Mouse (Mus musculus) forebrain, embryonic 12.5 days (tissue): ENCODE results near the gene Nme7. TPM values are rescaled to one million over a fixed set of nuclear protein-coding genes. Genes with fewer than 3 reads are reported as not detected.

Experiments used
- ATAC-seq: fragments of 200-750 bp; cut with Nextera tagmentation; 2 replicates; pipeline ENCODE4 v1.8.0; 2017; ENCODE audit warnings: moderate TSS enrichment; ENCODE audit not compliant: low FRiP score
- H3K27ac ChIP-seq: fragments of 300-500 bp; sonication (generic); 2 replicates; pipeline ENCODE4 v1.5.1; 2016; ENCODE audit warnings: mild to moderate bottlenecking
- H3K27me3 ChIP-seq: fragments of 300-500 bp; sonication (generic); 2 replicates; pipeline ENCODE4 v1.6.1; 2016; ENCODE audit warnings: mild to moderate bottlenecking
- H3K36me3 ChIP-seq: fragments of 300-500 bp; sonication (generic); replicated peaks from 2 replicates; pipeline ENCODE4 v1.6.1; 2016; ENCODE audit warnings: mild to moderate bottlenecking
- H3K4me1 ChIP-seq: fragments of 300-500 bp; sonication (generic); 2 replicates; pipeline ENCODE4 v1.6.1; 2016
- H3K4me2 ChIP-seq: fragments of 300-500 bp; sonication (generic); 2 replicates; pipeline ENCODE4 v1.6.1; 2016; ENCODE audit warnings: mild to moderate bottlenecking, moderate library complexity
- H3K4me3 ChIP-seq: fragments of 300-500 bp; sonication (generic); replicated peaks from 2 replicates; pipeline ENCODE4 v1.5.1; 2016; ENCODE audit warnings: mild to moderate bottlenecking
- H3K9ac ChIP-seq: fragments of 300-500 bp; sonication (generic); 2 replicates; pipeline ENCODE4 v1.6.1; 2016; ENCODE audit warnings: mild to moderate bottlenecking
- H3K9me3 ChIP-seq: fragments of 300-500 bp; sonication (generic); 2 replicates; pipeline ENCODE4 v1.6.1; 2016
- WGBS: fragments of 180-500 bp; shearing (Covaris S2); methylation state at CpG from one replicate; pipeline ENCODE4 v1.1.7; 2016; 5-methylcytosine and 5-hydroxymethylcytosine counted together
- polyA plus RNA-seq: library from polyadenylated mRNA; unstranded; fragments of >200 nt; fragmentation: Nextera tagmentation; extraction: Ambion mirVana; gene quantifications from 2 replicates; pipeline ENCODE4 v1.2.1, GENCODE M21; 2016

The Nme7 gene
- polyA plus RNA-seq, 1 experiment from 2014 or later = 37.0 TPM

DNA sequence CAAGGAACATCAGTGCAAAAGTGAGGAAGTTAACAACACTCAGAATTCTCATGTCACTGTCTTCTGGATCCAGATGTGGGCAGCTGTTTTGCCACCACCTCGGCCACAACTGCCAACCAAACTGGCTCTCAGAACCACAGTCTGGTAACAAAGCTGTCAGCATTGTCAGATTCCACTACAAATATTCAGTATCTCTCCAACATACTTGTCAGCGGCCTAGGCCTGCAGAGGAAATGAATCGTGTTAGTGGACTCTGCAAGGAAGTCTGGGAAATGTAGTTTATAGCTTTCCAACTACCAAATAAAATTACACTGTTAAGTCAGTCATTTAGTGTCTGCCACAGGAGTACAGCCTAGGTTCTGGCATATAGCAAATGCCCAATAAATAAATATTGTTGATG lies 113.7 kb downstream of the Nme7 start:
- no peaks in the 10 kb centered on the region for H3K4me1 ChIP-seq
- WGBS = 88% methylated on average over 3 of the region's 3 CpGs
- 0 out of 2 replicates have a peak, but pooled peaks cover 7% of the 10 kb centered on the region for H3K36me3 ChIP-seq
- no peaks in the 10 kb centered on the region for H3K9me3 ChIP-seq
- ATAC-seq = no peak
- H3K4me3 ChIP-seq = no peak overlapping the region
- H3K27me3 ChIP-seq = no peaks in the 10 kb centered on the region
- no peak overlapping the region for H3K4me2 ChIP-seq
- H3K9ac ChIP-seq = no peak overlapping the region
- H3K27ac ChIP-seq = no peak overlapping the region

GRCm38 (mm10) chr1:164418320-164418719 lies 114.4 kb downstream of the Nme7 start:
- Histone ChIP-seq H3K4me2 (no peak overlapping the region), H3K27ac (no peak overlapping the region), H3K36me3 (no peaks in the 10 kb centered on the region), H3K4me3 (no peak overlapping the region), H3K4me1 (no peaks in the 10 kb centered on the region), H3K9me3 (no peaks in the 10 kb centered on the region), H3K27me3 (no peaks in the 10 kb centered on the region), H3K9ac (no peak overlapping the region)
- WGBS = 87% methylated on average over 10 of the region's 10 CpGs
- ATAC-seq = no peak

DNA sequence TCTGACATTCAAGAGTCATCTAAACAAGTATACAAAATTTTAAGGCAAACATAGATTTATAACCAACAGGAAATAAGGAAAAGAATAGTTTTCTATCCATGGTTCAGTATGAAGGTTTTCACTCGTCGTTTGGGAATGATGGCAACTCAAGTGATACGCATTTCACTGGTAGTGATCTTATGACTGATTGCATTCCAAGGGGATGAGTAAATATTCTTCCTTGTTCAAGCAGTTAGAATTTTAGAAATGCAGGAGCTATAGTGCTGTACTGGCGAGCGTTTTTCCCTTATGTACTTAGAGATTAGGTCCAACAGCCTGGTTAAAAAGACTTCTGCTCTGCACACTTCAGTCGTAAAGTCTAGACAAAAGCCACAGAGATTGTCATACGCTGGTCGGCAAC lies 115.5 kb downstream of the Nme7 start:
- H3K9ac ChIP-seq = no peak overlapping the region
- no peak overlapping the region for H3K4me3 ChIP-seq
- H3K27me3 ChIP-seq = no peaks in the 10 kb centered on the region
- no peaks in the 10 kb centered on the region for H3K9me3 ChIP-seq
- WGBS = 89% methylated on average over 8 of the region's 8 CpGs
- ATAC-seq = no peak
- no peak overlapping the region for H3K27ac ChIP-seq
- no peak overlapping the region for H3K4me2 ChIP-seq
- H3K4me1 ChIP-seq = no peaks in the 10 kb centered on the region
- no peaks in the 10 kb centered on the region for H3K36me3 ChIP-seq

GRCm38 (mm10) chr1:164420623-164421354 lies 116.9 kb downstream of the Nme7 start:
- Histone ChIP-seq H3K9me3 (no peaks in the 10 kb centered on the region), H3K27me3 (no peaks in the 10 kb centered on the region), H3K9ac (no peak overlapping the region), H3K4me1 (no peaks in the 10 kb centered on the region), H3K36me3 (no peaks in the 10 kb centered on the region), H3K4me3 (no peak overlapping the region), H3K4me2 (no peak overlapping the region), H3K27ac (no peak overlapping the region)
- WGBS = 94% methylated on average over 6 of the region's 6 CpGs
- ATAC-seq = no peak

GRCm38 (mm10) chr1:164426227-164426626 lies 122.3 kb downstream of the Nme7 start:
- WGBS = 86% methylated on average over 7 of the region's 7 CpGs
- Histone ChIP-seq H3K4me2 (no peak overlapping the region), H3K27me3 (no peaks in the 10 kb centered on the region), H3K4me1 (no peaks in the 10 kb centered on the region), H3K27ac (no peak overlapping the region), H3K9me3 (no peaks in the 10 kb centered on the region), H3K4me3 (no peak overlapping the region), H3K9ac (no peak overlapping the region), H3K36me3 (no peaks in the 10 kb centered on the region)
- no peak for ATAC-seq

GRCm38 (mm10) chr1:164427777-164428176 lies 123.9 kb downstream of the Nme7 start:
- Histone ChIP-seq H3K36me3 (no peaks in the 10 kb centered on the region), H3K9ac (no peak overlapping the region), H3K4me2 (no peak overlapping the region), H3K9me3 (no peaks in the 10 kb centered on the region), H3K27ac (no peak overlapping the region), H3K4me3 (no peak overlapping the region), H3K27me3 (no peaks in the 10 kb centered on the region), H3K4me1 (no peaks in the 10 kb centered on the region)
- ATAC-seq = no peak
- WGBS = 83% methylated on average over 7 of the region's 7 CpGs

DNA sequence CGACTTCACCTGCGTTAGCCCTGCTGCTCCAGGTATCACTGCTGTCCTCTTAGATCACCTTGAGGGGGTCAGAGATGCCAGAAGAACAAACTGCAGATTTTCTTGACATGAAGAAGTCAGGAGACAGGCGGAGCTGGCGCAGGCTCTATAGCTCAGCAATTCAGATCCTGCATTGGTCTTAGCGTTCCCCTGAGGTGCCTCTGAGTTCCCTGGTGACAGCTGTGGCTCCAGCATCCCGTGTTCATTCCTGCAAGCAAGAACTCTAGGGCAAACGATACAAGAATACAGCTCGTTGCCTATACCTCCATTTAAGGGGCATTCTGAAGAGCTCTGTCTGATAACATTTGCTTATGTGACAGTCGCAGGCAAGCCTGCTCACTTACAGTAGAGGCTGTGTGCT lies 124.7 kb downstream of the Nme7 start:
- Histone ChIP-seq H3K4me2 (no peak overlapping the region), H3K9ac (no peak overlapping the region), H3K4me1 (no peaks in the 10 kb centered on the region), H3K27me3 (no peaks in the 10 kb centered on the region), H3K27ac (no peak overlapping the region), H3K4me3 (no peak overlapping the region), H3K36me3 (no peaks in the 10 kb centered on the region), H3K9me3 (no peaks in the 10 kb centered on the region)
- no peak for ATAC-seq
- WGBS = 93% methylated on average over 9 of the region's 9 CpGs

- Histone ChIP-seq H3K4me2 (no peak overlapping the region), H3K4me3 (no peak overlapping the region), H3K4me1 (no peaks in the 10 kb centered on the region), H3K27ac (no peak overlapping the region), H3K27me3 (no peaks in the 10 kb centered on the region), H3K9ac (no peak overlapping the region), H3K9me3 (no peaks in the 10 kb centered on the region), H3K36me3 (peaks cover 6% of the 10 kb centered on the region; the same call in 1 of the 2 replicates)
- WGBS = 86% methylated on average over 5 of the region's 5 CpGs
- ATAC-seq = no peak
Measured at GRCm38 (mm10) chr1:164432649-164433048, 128.7 kb downstream of the Nme7 start.

DNA sequence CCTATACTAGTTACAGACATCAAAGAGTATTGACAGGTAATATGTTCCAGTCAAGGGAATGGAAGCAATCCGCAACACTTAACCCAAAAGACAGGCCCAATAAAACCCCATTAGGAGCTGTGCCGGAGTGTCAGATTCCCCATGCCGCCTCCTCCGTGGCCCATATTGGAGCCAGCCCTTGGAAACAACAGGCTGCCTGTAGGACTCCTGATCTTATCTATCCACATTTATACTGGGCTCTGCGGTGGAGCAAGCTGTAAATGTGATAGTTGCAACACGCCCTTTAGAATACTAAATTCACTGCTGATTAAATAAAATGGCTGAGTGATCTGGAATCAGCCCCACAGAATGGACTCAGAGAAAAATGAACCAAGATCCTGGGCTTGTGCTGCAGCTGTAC lies 130.1 kb downstream of the Nme7 start:
- ATAC-seq = no peak
- Histone ChIP-seq H3K27ac (no peak overlapping the region), H3K4me3 (no peak overlapping the region), H3K4me2 (no peak overlapping the region), H3K27me3 (no peaks in the 10 kb centered on the region), H3K36me3 (peaks cover 15% of the 10 kb centered on the region), H3K9me3 (no peaks in the 10 kb centered on the region), H3K9ac (no peak overlapping the region), H3K4me1 (no peaks in the 10 kb centered on the region)
- 92% methylated on average over 6 of the region's 6 CpGs for WGBS

- H3K27me3 ChIP-seq = no peaks in the 10 kb centered on the region
- 82% methylated on average over 7 of the region's 7 CpGs for WGBS
- H3K9ac ChIP-seq = no peak overlapping the region
- peaks cover 41% of the 10 kb centered on the region for H3K36me3 ChIP-seq
- H3K9me3 ChIP-seq = no peaks in the 10 kb centered on the region
- no peak overlapping the region for H3K27ac ChIP-seq
- H3K4me1 ChIP-seq = no peaks in the 10 kb centered on the region
- H3K4me2 ChIP-seq = no peak overlapping the region
- no peak for ATAC-seq
- H3K4me3 ChIP-seq = no peak overlapping the region
Measured at GRCm38 (mm10) chr1:164436749-164437148, 132.8 kb downstream of the Nme7 start.

- no peaks in the 10 kb centered on the region for H3K4me1 ChIP-seq
- WGBS = 96% methylated on average over 6 of the region's 6 CpGs
- no peaks in the 10 kb centered on the region for H3K27me3 ChIP-seq
- no peak overlapping the region for H3K9ac ChIP-seq
- H3K4me3 ChIP-seq = no peak overlapping the region
- no peak for ATAC-seq
- no peaks in the 10 kb centered on the region for H3K9me3 ChIP-seq
- peaks cover 54% of the 10 kb centered on the region for H3K36me3 ChIP-seq
- no peak overlapping the region for H3K27ac ChIP-seq
- H3K4me2 ChIP-seq = no peak overlapping the region
Measured at GRCm38 (mm10) chr1:164440230-164440629, 136.3 kb downstream of the Nme7 start.

DNA sequence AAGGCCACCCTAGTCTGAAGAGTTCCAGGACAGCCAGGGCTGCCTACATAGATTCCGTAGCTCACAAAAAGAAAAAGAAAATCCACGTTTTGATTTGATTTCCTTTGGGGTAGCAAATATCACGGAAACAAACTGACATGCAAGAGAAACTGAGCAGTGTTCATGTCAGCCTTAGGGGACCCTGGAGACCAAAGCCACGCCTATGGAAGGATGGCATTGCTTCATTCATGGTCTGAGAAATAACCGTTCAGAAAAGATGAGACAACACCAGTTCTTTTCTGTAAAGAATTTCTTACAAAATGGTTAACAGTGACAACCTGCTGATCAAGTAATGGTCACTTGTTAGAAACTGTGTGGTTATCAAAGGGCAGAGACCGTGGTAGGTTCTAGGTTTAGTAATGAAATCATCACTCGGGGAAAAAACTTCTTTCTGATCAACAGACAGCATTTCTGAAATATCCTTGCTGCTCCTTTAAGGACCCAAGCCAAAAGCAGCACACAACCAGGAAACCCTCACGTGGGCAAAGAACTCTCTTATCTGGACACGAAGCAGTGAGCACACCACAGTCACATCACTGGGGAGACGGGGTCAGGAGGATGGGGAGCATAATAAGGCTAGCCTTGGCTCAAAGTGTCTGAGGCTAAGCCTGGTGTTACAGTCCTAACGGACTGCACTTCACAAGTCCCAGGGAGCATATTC lies 136.9 kb downstream of the Nme7 start:
- H3K9me3 ChIP-seq = no peaks in the 10 kb centered on the region
- H3K4me1 ChIP-seq = no peaks in the 10 kb centered on the region
- no peak overlapping the region for H3K9ac ChIP-seq
- peaks cover 51% of the 10 kb centered on the region for H3K36me3 ChIP-seq
- ATAC-seq = no peak
- H3K27ac ChIP-seq = no peak overlapping the region
- H3K4me3 ChIP-seq = no peak overlapping the region
- H3K4me2 ChIP-seq = no peak overlapping the region
- WGBS = 85% methylated on average over 11 of the region's 11 CpGs
- H3K27me3 ChIP-seq = no peaks in the 10 kb centered on the region

GRCm38 (mm10) chr1:164441408-164441974 lies 137.6 kb downstream of the Nme7 start:
- WGBS = 73% methylated on average over 18 of the region's 18 CpGs
- Histone ChIP-seq H3K4me3 (no peak overlapping the region), H3K4me1 (no peaks in the 10 kb centered on the region), H3K4me2 (no peak overlapping the region), H3K9me3 (no peaks in the 10 kb centered on the region), H3K27me3 (no peaks in the 10 kb centered on the region), H3K9ac (no peak overlapping the region), H3K27ac (no peak overlapping the region), H3K36me3 (peaks cover 51% of the 10 kb centered on the region)
- no peak for ATAC-seq
